Mouse (Mus musculus): Measurements from ENCODE around the gene Tbxas1.

Tbxas1 gene

DNA sequence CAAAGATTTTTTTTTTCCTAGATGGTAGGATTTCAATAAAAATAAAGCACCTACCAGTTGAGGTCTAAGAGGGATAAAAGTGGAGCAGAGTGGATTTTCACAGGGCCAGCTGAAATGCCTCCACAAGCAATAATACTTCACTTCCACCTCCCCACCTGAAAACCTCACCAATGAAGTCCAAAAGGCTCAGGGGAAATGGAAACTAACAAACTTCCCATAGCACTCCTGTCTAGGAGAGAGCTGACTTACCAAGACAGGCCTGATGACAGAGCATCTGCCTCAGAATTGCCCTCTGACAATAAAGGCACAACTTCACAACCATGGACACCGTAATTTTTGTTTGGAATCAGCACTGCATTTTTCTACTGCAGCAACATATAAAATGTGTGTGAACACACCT, 15.4 kb upstream of the Tbxas1 start:
- no peak for DNase-seq (ENCODE audit: low read depth)

DNA sequence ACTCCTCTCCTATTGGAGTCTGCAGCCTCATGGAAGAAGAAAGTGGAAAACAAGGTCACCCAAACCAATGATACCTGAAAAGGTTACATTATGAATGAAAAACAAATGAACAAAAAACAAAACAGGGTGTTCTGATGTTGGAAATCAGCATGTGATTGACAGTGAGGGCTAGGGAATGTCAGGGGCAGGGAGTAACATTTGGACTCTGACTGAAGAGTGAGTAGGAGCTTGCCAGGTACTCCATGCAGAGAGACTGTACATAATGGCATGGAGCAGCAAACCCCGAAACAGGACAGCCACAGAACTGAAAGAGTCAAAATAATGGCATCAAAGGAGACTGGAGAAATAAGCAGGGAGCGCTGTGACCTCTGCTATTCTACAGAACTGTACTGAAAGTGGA, 14.9 kb upstream of the Tbxas1 start:
- DNase-seq (ENCODE audit: low read depth), result no peak

DNA sequence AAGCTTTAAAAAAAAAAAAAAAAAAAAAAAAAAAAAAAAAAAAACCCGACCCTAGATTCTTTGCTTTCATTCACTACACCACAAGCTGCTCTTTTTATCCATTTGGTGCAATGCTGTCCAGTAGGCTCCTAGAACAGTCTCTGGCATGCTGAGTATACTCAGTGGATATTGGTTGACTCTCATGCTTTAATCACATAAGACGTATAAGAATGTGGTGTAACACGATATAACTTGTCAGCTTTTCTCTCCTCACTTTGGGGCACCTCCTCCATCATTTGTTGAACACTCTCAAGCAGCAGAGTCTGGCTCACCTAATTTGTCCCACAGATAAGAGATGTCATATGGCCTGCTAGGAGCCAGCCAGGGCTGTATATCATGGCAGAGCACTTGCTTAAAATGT, 11.6 kb upstream of the Tbxas1 start:
- no peak for DNase-seq (ENCODE audit: low read depth)

DNA sequence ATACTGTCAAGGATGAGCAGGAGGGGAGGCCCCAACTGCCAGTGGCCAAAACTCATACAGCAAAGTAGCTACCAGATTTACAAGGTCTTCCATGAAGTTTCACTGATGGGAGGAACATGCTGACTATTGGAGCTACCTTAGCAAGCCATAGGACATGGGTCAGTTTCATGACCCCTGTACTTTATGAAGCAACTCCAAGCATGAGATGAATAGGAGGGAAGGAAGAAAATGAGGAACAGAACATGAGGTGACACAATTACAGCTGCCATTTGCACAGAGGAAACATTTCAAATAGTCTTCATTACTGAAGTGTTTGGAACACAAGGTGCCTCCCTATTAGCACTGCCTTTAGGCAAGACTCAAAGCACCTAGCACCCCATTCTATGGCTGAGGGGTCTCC, 9.4 kb upstream of the Tbxas1 start:
- DNase-seq (ENCODE audit: low read depth), result no peak

DNA sequence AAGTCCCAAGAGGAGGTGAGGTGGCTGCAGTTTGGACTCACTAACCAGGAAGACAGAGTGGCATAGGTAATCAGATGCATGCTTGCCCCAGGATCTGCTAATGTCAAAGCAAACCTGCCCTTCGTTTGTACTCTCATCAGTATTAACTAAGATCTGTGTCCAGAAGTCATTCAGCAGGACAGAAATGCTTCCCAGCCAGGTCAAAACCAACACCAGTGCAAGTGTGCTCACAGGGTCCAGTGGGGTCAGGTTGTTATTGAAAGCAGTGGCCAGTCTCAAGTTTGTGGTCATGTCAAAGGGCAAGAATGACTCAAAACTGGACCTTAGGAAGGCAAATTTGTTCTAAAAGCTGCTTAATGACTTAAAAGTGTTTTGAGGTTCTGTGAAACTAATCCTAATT, 8.8 kb upstream of the Tbxas1 start:
- no peak for DNase-seq (ENCODE audit: low read depth)

DNA sequence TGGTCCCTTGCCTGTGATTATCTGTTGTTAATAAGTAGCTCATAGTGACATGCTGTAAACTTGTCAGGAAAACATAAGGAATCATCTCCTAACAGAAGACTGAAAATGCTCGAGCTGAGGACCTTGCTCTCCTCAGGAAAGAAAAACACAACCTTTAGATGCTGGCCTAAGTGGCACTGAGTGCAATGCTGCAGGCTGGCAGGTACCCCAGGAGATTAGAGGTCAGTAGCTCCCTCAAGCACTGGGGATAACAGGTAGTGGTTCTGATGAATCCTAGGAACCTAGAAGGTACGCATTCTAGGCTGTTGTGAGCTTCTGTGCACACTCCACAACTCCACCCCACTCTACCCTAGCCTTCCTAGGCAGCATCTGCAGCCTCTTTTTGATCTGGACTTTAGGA, 8.4 kb upstream of the Tbxas1 start:
- DNase-seq (ENCODE audit: low read depth), result no peak

DNA sequence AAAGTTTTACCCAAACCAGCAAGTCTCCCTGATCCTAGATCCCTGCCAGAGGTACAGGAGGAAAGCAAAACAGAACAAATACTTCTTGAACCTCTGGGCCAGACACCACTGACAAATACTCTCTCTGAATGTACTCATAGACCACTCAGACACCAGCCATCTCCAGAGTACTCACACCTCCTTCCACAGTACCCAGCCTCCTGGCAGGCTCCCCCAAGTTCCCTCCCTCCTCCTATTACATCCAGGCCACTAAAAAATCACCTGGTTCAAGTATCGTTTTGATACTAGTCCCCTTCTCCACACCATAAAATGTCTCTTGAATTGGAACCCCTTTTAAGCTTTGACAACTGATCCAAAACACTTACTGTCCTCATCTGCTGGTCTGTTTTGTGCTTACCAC, 7.9 kb upstream of the Tbxas1 start:
- no peak for DNase-seq (ENCODE audit: low read depth)

DNA sequence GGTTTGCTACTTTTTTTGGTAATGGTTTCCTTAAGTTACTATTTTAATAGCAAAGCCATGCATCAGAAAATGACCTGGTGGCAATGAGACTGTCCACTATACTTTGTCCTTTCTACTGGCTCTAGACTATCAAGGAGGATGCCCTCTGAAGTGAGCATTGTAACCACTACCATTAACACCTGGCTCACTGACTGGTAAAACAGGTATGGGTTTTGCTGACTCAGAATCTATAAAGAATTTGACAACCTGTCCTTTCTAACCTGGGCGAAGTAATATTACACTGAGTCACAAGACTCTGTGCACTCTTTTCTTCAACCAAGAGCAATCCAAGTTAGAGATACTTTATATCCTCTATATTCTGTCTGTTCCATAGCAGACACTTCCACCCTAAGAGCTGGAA, 6.2 kb upstream of the Tbxas1 start:
- DNase-seq (ENCODE audit: low read depth), result no peak

DNA sequence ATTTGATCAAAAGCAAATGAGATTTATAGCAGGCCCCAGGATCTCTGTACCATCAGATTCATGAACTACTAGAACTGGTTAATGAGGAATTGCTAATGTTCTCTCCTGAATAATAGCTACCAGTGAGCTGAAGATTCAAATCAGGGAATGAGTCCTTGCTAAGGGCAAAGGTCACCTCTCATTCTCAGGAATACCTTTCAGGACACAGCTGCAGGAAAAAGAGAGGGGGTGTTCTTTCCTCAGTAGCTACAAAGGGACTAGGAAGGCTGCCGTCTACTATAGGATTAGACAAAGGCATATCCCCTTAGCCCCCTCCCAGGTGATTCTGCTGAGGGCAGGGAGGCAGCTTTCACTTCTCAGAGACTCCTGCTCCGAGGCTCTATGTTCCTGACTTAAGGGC, 5.1 kb upstream of the Tbxas1 start:
- DNase-seq (ENCODE audit: low read depth), result no peak

DNA sequence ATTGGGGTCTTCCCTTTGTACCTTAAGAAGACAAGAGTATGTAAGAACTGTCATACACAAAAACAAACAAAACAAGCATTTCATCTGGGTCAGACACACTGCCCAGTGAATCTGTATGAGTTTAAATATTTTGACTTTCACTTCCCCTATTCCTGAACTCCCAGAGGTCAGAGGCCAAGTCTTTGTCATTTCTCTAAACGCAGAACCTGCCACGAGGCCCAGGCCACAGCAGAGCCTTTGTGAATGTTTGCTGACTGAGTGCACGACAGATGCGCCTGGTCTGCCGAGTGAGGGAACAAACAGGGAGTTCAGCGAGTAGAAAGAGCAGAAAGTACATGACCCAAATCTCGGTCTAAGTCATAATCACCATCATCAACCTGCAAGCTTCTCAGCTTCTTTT, 4.2 kb upstream of the Tbxas1 start:
- no peak for DNase-seq (ENCODE audit: low read depth)

DNA sequence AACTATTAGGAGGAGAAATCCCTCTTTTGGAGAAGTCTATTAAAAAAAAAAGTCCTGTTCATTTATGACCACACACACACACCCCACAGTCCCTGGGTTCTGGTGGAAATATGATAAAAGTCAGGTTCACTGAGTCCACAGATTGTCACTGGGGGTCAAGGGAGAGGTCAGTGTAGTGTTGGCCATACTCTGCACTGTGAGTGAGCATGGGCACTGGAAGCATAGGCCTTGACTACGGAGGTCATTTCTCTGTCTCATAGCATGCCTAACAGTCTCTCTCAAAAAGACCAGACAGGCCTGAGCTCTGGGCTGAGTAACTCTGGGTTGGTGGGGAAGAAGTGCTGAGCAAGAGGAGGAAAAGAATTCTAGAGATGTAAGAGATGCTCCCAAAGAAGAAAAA, 1.9 kb upstream of the Tbxas1 start:
- DNase-seq (ENCODE audit: low read depth), result no peak

DNA sequence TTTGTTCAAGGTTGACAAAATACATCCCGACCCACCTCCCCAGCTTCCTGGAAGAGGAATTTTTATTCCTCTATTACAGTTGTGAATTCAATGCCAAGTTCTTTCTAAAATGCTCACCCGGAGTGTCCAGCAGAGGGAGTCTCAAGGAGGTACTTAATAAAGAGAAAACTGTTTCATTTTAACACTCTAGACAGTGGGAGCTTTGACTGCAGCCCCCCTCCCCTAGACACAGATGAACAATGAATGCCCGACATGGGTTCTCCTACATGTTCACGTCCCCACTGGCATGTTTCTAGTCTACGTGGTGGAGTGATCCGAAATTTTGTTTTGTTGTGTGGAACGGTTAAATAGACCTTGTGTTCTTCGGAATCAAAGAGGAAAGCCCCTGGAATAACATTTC, 1.2 kb upstream of the Tbxas1 start:
- peak; percentile 40 for DNase-seq (ENCODE audit: low read depth)

DNA sequence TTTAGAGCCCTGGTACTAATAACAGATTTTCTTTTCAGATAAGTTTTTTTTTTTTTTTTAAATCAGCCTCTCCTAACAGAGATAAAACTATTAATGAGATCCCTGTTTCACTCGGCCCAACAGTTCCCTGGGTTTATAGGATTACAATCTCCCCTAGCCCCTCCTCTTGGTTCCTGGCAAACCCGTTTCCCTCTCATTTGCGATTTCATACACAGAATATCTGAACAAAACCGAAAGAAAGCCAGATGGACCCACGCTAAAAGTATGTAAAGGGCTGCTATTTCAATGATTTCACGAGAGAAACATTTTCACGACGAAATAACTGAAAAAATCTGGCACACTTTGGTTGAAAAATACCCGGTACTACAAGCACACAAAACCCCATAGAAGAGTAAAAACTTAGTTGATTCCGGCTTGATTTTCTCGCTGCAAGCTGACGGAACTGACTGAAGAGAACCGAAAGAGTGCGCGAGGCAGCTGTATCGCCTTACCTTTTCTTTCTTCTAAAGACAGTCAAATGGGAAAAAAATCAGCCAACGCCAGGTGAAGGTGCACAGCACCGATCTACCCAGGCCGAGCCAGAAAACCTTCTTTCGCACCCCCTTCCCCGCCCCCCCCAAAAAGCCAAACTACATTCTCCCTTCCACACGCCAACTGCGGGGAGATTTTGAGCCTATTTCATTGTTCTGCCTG, 493 bp upstream of the Tbxas1 start:
- no peak for DNase-seq (ENCODE audit: low read depth)

DNA sequence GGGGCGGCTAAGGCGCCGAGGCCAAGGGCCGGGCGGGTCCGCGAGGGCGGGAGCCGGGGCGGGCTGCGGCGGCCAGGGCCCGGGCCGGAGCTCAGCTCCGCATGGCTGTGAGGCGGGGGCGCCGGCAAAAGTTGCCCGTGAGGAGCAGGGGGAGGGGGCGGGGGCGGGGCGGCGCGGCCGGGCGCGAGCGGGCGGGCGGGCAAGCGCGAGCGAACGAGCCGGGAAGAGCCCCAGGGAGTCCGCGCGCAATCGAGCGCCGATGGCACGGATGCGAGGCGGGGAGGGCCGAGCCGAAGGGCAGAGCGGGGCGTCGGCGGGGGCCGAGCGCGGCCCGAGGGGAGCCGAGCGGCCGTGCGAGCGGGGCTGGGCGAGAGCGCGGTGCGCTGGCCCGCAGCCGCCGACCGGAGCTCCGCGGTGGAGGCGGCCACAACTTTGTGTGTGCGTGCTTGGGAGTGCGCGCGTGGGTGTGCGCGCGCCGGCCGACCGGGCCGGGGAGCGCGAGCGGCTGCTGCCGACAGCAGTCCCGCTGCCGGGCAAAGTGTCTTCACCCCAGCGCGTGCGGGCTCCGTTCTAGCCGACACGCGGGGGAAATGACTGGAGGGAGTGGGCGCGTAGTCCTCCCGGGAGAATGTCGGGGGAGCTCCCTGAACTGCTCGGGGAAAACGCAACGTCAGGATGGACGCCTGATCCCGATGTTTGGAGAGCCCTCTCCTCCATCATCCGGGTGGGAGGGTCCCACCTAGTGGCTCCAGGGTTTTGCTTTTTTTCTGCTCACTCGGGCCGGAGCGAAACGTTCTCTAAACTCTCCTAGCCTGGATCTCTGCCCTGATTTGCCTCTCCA, 1.1 kb downstream of the Tbxas1 start, which contains the start of gene Hipk2:
Gene Hipk2 (minus strand): TSS at position 95 of the 841 bp plus-strand sequence.
- DNase-seq (ENCODE audit: low read depth), result peak; percentile 31

DNA sequence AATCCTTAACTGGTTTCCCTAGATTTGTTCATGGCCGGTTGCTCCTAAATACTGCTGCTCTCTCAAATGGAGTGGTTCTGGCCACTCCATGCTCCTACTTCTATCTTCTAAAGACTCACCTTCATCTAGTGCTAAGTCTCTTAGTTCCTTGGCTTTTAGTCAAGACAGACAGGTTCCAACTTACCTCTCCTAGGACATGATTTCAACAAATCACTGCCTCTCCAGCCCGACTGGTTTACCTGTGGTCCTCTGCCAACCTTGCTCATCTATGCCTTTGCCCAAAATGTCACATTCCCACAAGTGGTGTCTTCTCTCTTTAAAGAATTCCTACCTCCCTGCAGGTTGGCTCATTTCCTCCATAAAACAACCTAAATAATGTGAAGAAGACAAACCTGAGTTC, 2.5 kb downstream of the Tbxas1 start:
- DNase-seq (ENCODE audit: low read depth), result no peak

DNA sequence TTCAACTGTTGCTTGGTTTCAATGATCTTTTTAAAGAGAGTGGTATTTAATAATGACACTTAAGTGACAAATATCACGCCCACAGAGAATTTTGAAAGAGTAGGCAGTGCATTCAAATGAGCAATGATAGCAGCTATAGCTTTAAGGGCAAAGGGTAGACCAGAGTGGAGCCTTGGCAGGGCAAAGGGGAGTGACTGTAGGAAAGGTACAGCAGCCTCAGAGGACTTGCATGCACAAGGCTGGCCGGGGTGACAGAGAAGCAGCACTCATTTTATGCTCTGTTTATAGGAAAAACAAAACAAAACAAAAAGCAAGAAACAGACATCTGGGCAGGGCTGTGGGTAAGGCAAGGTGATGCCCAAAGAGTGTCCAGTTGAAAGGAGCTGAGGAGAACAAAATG, 6.3 kb downstream of the Tbxas1 start:
- DNase-seq (ENCODE audit: low read depth), result no peak

DNA sequence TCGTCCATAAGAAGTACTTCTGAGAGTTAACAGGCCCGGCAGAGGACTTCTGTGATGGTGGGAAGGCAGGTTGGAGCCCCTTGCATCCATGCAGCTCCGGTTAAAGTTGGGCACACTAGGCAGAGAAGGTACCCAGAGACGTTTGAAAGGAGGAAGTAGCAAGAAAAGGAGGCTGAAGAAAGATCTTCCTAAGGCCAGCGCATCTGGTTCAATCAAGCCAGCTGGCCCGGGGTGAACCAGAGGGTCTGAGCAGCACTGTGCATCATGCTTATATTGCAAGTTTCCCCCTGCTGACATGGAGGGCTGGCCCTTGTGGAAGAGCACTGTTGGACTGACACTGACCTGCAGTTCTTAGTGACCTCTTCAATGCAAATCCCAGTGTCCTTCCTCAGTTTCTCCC, 6.8 kb downstream of the Tbxas1 start:
- DNase-seq (ENCODE audit: low read depth), result no peak

DNA sequence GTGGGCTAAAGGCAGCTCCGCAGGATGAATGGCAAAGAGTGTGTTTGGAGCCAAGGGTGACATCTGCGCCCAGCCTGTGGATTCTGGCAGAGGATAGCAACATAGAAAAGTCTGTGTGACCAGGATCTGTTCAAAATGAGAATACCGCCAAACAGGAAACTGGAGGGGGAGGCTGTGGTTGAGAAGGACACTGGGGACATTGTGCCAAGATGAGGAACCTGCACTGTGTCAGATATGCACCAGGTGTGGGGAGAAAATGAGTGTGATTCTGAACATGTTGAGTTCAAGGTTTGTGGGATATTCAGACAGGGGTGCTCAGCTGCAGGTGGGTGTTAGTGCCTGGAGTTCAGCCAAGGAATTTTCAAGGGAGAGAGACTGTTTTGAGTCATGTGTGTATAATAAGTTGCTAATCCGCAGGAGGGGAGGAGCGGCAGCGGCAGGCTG, 7.5 kb downstream of the Tbxas1 start:
- DNase-seq (ENCODE audit: low read depth), result no peak

DNA sequence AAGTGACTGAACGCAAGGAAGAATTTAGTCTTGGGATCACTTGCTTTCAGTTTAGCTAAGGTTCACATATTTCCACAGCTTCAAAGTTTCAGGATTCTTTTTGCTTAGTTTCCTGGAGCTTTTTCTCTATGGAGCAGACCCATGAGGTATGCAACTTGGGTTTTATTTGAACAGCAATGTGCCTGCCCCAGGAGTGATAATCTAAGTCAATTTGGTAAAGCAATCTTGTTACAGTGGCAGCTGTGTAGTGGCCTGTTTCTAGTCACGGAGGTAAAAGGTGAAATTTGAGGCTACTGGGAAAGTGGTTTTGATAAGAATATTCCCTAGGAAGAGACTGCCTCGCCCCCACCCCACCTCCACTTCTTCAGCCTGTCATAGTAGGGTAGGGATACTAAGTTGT, 9.3 kb downstream of the Tbxas1 start:
- no peak for DNase-seq (ENCODE audit: low read depth)

DNA sequence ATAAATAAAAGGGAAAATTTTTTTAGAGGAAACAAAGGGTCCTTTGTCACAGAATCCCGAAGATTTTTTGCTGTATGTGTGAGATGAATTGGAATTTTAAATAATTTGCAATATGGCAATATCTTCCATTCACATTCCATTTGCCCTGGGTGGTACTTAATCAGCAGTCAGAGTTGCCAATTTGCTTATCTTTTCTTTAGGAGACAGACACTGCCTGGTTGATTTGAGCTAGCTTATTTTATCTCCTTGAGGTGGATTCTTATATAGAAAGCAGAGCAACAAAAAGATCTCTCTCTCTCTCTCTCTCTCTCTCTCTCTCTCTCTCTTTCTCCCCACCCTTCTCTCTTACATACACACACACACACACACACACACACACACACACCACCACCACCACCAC, 9.9 kb downstream of the Tbxas1 start:
- DNase-seq (ENCODE audit: low read depth), result no peak

DNA sequence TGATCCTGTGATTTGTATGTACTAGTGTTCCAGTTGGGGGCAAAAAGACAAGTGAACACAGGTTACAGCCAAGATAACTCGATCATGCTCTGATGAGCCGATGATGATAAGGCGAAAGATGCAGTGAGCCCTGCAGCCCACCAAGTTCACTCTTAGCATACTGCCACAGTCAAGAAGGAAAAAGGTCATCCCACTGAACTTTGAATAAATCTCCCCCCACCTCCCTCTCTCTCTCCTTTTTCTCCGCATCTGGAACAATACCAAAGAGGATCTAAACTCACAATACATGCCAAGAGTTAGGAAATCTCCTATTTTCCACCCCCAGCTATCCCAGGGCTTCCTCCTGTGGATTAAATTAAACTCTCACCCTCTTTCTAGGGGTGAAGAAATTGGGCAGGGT, 12.2 kb downstream of the Tbxas1 start:
- DNase-seq (ENCODE audit: low read depth), result no peak

DNA sequence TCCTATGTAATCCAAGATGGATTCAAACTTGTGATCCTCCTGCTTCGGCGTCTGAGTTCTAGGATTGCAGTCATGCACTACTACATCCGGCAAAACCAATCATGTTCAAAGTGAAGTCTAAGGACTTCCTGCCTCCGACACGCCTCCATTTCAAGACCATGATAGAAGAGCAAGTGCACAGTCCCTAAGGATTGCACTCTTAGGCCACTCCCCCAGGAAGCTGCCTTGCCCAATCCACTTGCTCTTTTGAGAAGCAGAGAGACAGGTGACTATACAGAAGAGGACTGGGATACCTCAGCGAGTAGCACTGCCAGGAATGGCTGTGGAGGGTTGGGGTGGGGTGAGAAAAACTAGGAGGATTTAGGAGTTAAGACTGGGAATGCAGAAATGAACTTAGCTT, 14.0 kb downstream of the Tbxas1 start:
- no peak for DNase-seq (ENCODE audit: low read depth)

DNA sequence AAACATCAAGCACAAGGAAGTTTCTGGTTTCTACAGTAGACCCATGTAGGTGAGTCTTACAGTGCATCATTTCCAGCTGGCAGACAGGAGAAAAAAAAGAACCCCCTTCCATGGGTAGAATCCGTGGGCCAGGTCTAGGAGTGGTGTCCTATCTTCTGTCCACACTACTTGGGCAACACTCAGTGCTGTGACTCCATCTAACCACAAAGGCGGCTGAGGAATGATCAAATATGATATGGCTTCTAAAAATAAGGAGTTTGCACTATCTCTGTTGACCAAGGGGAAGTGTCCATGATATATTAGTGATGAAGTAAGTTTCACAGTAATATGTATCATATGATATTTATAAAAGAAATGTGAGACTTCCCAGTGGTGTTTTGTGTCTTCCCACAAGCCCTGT, 16.8 kb downstream of the Tbxas1 start:
- DNase-seq (ENCODE audit: low read depth), result no peak

DNA sequence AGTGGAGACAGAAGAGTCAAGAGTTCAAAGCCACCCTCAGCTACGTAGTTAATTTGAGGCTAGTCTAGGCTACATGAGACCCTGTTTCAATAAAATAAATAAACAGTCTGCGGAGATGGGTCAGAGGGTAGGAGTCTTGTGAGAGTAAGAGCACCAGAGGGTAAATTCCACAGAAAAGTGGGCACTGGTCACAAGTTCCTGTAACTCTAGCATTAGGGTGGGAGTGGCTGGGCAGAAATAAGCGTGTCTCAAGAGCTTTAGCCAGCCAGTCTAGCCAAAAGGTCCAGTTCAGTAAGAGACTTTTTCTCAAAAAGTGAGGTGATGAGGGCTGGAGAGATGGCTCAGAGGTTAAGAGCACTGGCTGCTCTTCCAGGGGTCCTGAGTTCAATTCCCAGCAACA, 18.4 kb downstream of the Tbxas1 start:
- DNase-seq (ENCODE audit: low read depth), result no peak

Measured in fibroblast of lung, adult 2 months (primary cell).